Mouse (Mus musculus) kidney, adult 11 months (tissue): ENCODE measurements around the gene Bnc1.
A peak's percentile ranks its signal among the peaks of the same experiment; 100 is the strongest.

Experiments
- DNase-seq: peaks from one replicate; pipeline ENCODE4 v3.0.0; 2022

Gene Bnc1

DNA sequence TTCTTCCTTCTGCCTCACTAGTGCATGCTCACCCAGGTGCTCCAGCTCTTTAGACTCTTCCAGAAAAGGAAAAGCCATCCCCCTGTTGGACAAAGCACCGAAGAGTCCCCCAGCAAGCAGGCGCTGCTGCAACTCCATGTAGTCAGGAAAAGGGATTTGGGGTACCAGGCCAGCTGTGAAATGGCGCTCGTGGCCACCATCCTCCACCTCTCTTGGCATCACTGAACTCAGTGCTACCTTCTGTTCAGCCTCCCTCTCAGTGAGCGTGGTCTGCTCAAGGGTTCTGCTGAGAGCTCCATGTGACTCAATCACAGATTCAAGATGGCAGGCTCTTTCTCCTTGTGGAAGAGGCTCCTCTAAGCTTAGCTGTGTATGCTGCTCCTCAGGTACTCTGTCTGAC, 18.8 kb downstream of the Bnc1 start:
- no peak for DNase-seq

- DNase-seq, result no peak
These were observed 23.1 kb downstream of the Bnc1 start for GRCm38 (mm10) chr7:81968975-81969374.

- no peak for DNase-seq
These were observed 23.6 kb downstream of the Bnc1 start for GRCm38 (mm10) chr7:81968451-81968850.

DNA sequence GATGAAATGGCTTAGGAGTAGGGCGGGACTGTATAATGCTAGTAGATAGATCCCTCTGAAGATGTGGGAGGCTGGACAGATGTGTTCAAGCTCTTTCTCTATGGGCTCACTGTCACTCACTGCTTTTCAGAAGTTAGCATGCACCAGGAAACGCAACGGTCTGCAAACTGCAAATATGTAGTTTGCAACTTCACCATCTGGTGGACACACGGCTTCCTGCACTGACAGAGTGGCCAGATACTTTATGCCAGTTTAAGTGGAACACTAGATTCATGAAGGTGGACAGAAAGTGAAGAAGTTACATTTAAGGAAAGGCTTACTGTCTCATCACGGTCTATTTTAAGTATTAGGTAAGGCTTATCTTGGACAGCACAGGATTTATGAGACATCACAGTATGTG, 25.9 kb downstream of the Bnc1 start:
- no peak for DNase-seq

GRCm38 (mm10) chr7:81959704-81960103, 32.4 kb downstream of the Bnc1 start:
- DNase-seq, result no peak

- DNase-seq, result no peak
These were observed 37.8 kb downstream of the Bnc1 start for GRCm38 (mm10) chr7:81954208-81954846.

DNA sequence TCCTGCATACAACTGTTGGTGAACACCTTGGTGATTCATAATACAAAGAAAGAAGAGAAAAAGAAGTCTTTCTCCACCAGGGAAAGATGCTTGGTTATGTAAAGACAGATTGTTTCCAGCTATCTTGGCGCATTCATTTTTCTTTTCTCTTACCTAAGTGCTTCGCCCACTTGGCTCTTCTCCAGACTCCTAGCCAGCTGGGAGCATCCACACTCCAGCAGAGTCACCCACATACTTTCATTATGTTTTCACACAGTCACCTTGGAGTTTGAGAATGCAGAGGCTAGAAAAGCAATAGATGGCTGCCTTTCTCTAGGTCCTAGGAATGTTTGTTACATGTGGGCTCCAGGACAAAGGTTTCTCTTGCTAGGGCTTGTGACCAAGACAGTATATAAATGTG, 41.6 kb downstream of the Bnc1 start:
- DNase-seq, result no peak

DNA sequence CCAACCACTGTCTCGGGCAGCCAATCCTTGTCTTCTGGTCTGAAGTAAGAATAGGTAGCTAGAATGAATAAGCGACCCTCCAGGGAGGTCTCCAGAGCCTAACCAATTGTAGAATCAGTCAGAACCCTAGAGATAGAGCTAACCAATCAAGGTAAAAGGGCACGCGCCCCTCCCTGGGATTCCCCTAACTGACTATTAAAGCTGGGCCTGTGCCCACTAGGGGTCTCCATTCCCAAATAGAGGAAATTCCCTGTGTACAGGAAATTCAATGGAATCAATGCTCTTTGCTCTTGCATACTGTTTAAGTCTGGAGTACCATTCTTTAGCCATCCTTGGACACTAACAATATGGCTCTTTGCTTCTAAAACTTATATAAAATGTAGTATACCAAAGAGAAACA, 46.7 kb downstream of the Bnc1 start:
- no peak for DNase-seq

- peak; percentile 11 for DNase-seq
These were observed 57.3 kb downstream of the Bnc1 start for GRCm38 (mm10) chr7:81934806-81935205.

GRCm38 (mm10) chr7:81934267-81934745, 57.8 kb downstream of the Bnc1 start, which contains the start of gene Hdgfl3:
Hdgfl3 (minus strand) TSS chr7:81934473.
- DNase-seq, result peak; percentile 67

GRCm38 (mm10) chr7:81933601-81934266, 58.4 kb downstream of the Bnc1 start:
- peak; percentile 15 for DNase-seq

DNA sequence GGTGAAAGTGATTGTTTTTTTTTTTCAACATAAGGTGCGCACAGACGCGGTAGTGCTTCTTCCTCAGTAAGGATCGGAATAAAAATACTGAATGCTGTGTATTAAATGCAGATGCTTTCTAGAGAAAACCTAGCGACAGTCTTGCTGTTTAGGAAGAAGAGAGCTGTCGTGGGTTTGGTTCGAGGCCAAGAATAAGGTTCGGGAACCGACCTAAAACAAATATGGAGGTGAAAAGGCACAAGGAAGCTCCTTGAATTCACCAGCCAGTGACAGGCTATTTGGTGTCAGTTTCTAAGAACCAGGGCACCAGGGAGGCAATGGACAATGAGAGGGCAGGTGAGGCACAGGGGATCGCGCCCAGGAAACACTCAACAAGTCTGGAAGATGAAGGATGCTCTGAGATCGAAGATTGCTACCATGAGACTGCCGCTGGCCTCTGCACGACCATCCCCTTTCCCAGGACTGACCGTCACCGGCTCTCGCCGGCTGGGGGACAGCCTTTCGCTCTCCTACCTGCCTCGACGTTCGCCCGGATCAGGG, 59.0 kb downstream of the Bnc1 start:
- no peak for DNase-seq

GRCm38 (mm10) chr7:81932521-81933045, 59.5 kb downstream of the Bnc1 start:
- DNase-seq, result no peak

GRCm38 (mm10) chr7:81928998-81929397, 63.1 kb downstream of the Bnc1 start:
- no peak for DNase-seq

- no peak for DNase-seq
These were observed 70.6 kb downstream of the Bnc1 start for GRCm38 (mm10) chr7:81921379-81921952.

GRCm38 (mm10) chr7:81920314-81920713, 71.8 kb downstream of the Bnc1 start:
- DNase-seq, result no peak

- DNase-seq, result no peak
These were observed 73.8 kb downstream of the Bnc1 start for GRCm38 (mm10) chr7:81918316-81918715.
